Comparison of ENCODE assay signal across 20 mouse cellular contexts in genomic region chr12:85929711-85930110, GRCm38 (mm10).
A peak's percentile ranks its signal among the peaks of the same experiment; 100 is the strongest.
DNase-seq lines count a peak whose midpoint lies in the region; ATAC-seq and TF ChIP-seq lines count a peak whose summit lies in the region.
"Had no signal": no experiment of that assay in that cellular context is flagged by ENCODE, and none has a peak within 500 bp of the region (broad histone marks: within the 10 kb centered on the region; RNA-seq: fewer than 3 reads in every experiment).

No protein-coding gene starts in this region.

- H3K9me3 ChIP-seq in intestine, embryonic 14.5 days (ENCODE audit: control insufficient read depth, low read length), result peaks cover 8% of the 10 kb centered on the region; the same call in 1 of the 2 replicates
- H3K9me3 ChIP-seq in intestine, postnatal 0 days (ENCODE audit: control insufficient read depth), result no peaks in the 10 kb centered on the region
- H3K9me3 ChIP-seq in limb, embryonic 14.5 days (ENCODE audit: control insufficient read depth, low read length), result no peaks in the 10 kb centered on the region; the same call in 1 of the 2 replicates
- no peaks in the 10 kb centered on the region for H3K9me3 ChIP-seq in midbrain, embryonic 13.5 days
- H3K9me3 ChIP-seq: forebrain, embryonic 10.5 days; neural tube, embryonic 13.5 days had no signal

- 43% methylated on average over 4 of the region's 4 CpGs for WGBS in intestine, embryonic 14.5 days
- WGBS in intestine, postnatal 0 days, result 56% methylated on average over 4 of the region's 4 CpGs
- 44% methylated on average over 4 of the region's 4 CpGs for WGBS in limb, embryonic 14.5 days
- WGBS in midbrain, embryonic 13.5 days, result 78% methylated on average over 4 of the region's 4 CpGs

- no peak overlapping the region for H3K4me2 ChIP-seq in intestine, embryonic 14.5 days (ENCODE audit: low read length)
- no peak overlapping the region for H3K4me2 ChIP-seq in intestine, postnatal 0 days (replicated peaks; ENCODE audit: low read depth)
- no peak overlapping the region for H3K4me2 ChIP-seq in limb, embryonic 14.5 days (replicated peaks; ENCODE audit: low read depth, low read length, severe bottlenecking)
- H3K4me2 ChIP-seq in midbrain, embryonic 13.5 days (replicated peaks), result no peak overlapping the region
- H3K4me2 ChIP-seq: neural tube, embryonic 13.5 days had no signal

- no peak overlapping the region for H3K9ac ChIP-seq in intestine, embryonic 14.5 days (ENCODE audit: low read length)
- H3K9ac ChIP-seq in intestine, postnatal 0 days (ENCODE audit: low read depth, low read length), result no peak overlapping the region
- H3K9ac ChIP-seq in limb, embryonic 14.5 days (ENCODE audit: low read depth, low read length, severe bottlenecking), result no peak overlapping the region
- H3K9ac ChIP-seq in midbrain, embryonic 13.5 days (replicated peaks), result no peak overlapping the region
- H3K9ac ChIP-seq: neural tube, embryonic 13.5 days had no signal

- H3K27me3 ChIP-seq in intestine, embryonic 14.5 days (replicated peaks; ENCODE audit: control insufficient read depth, insufficient read depth, low read length), result no peaks in the 10 kb centered on the region
- H3K27me3 ChIP-seq in intestine, postnatal 0 days (replicated peaks; ENCODE audit: control insufficient read depth, insufficient read depth, low read length), result no peaks in the 10 kb centered on the region
- no peaks in the 10 kb centered on the region for H3K27me3 ChIP-seq in limb, embryonic 14.5 days (ENCODE audit: control insufficient read depth, insufficient read depth, low read length)
- H3K27me3 ChIP-seq in midbrain, embryonic 13.5 days, result no peaks in the 10 kb centered on the region
- H3K27me3 ChIP-seq: neural tube, embryonic 13.5 days had no signal

- 0 out of 2 replicates have a peak, but pooled peaks cover 8% of the 10 kb centered on the region for H3K4me1 ChIP-seq in intestine, embryonic 14.5 days (replicated peaks; ENCODE audit: control insufficient read depth, insufficient read depth, low read length)
- peaks cover 3% of the 10 kb centered on the region; the same call in 1 of the 2 replicates for H3K4me1 ChIP-seq in intestine, postnatal 0 days (replicated peaks; ENCODE audit: control insufficient read depth, insufficient read depth, low read length)
- H3K4me1 ChIP-seq in limb, embryonic 14.5 days (ENCODE audit: control insufficient read depth, insufficient read depth, low read length), result peaks cover 13% of the 10 kb centered on the region; the same call in 1 of the 2 replicates
- H3K4me1 ChIP-seq in midbrain, embryonic 13.5 days (replicated peaks), result no peaks in the 10 kb centered on the region
- H3K4me1 ChIP-seq: forebrain, embryonic 10.5 days; neural tube, embryonic 13.5 days had no signal

- peak; percentile 9; the same call in 1 of the 2 replicates for ATAC-seq in frontal cortex, adult (ENCODE audit: low TSS enrichment)
- no peak for ATAC-seq in intestine, embryonic 14.5 days (replicated peaks; ENCODE audit: low FRiP score, low TSS enrichment, low read depth)
- no peak for ATAC-seq in intestine, postnatal 0 days
- no peak for ATAC-seq in limb, embryonic 14.5 days (ENCODE audit: low FRiP score, low read depth)
- no peak for ATAC-seq in midbrain, embryonic 13.5 days

- H3K36me3 ChIP-seq in intestine, embryonic 14.5 days (ENCODE audit: control insufficient read depth, insufficient read depth, low read length), result peaks cover 38% of the 10 kb centered on the region
- peaks cover 28% of the 10 kb centered on the region for H3K36me3 ChIP-seq in intestine, postnatal 0 days (ENCODE audit: control insufficient read depth, insufficient read depth)
- H3K36me3 ChIP-seq in limb, embryonic 14.5 days (ENCODE audit: control insufficient read depth, insufficient read depth, low read length), result peaks cover 28% of the 10 kb centered on the region
- peaks cover 25% of the 10 kb centered on the region for H3K36me3 ChIP-seq in midbrain, embryonic 13.5 days

- H3K27ac ChIP-seq in intestine, embryonic 14.5 days (ENCODE audit: low read depth), result peak overlapping the region; percentile 19
- H3K27ac ChIP-seq in intestine, postnatal 0 days (ENCODE audit: low read depth, low read length), result no peak overlapping the region
- H3K27ac ChIP-seq in limb, embryonic 14.5 days (replicated peaks; ENCODE audit: low read depth, low read length), result peak overlapping the region; percentile 63
- no peak overlapping the region for H3K27ac ChIP-seq in midbrain, embryonic 13.5 days
- H3K27ac ChIP-seq: forebrain, embryonic 10.5 days; neural tube, embryonic 13.5 days had no signal

- H3K4me3 ChIP-seq in intestine, embryonic 14.5 days (ENCODE audit: low read depth, low read length), result no peak overlapping the region
- no peak overlapping the region for H3K4me3 ChIP-seq in intestine, postnatal 0 days (ENCODE audit: low read depth, low read length)
- H3K4me3 ChIP-seq in limb, embryonic 14.5 days (replicated peaks; ENCODE audit: low read length), result no peak overlapping the region
- no peak overlapping the region for H3K4me3 ChIP-seq in midbrain, embryonic 13.5 days (replicated peaks)
- H3K4me3 ChIP-seq: forebrain, embryonic 10.5 days; neural tube, embryonic 13.5 days had no signal

- no peak for TF ChIP-seq POLR2A in limb, embryonic 14.5 days (IDR thresholded peaks at IDR 0.05; ENCODE audit: borderline replicate concordance, extremely low read depth, insufficient read depth, insufficient read length)

- DNase-seq in frontal cortex, adult 2 months (ENCODE audit: extremely low spot score in 1 of 2, low spot score in 1 of 2), result no peak
- no peak for DNase-seq in intestine, embryonic 14.5 days (ENCODE audit: low spot score)
- peak; percentile 7 for DNase-seq in adipocyte (ENCODE audit: low spot score)
- no peak for DNase-seq in limb, embryonic 14.5 days (ENCODE audit: low spot score)
- no peak for DNase-seq in embryo, embryonic 11 days
- DNase-seq: adrenal gland, postnatal 36 days; cerebellum, adult 18-20 months; cerebellum, postnatal 25 days; gastrocnemius, postnatal 14 days; kidney, postnatal 36 days; layer of hippocampus, adult 9-11 months; liver; lung, postnatal 14 days; midbrain, embryonic 14.5 days; thymus, adult 18-20 months had no signal

- no peak for TF ChIP-seq CTCF in intestine, postnatal 0 days (IDR thresholded peaks at IDR 0.05; ENCODE audit: low read depth)

Comparison
In these comparisons a context has a peak if more than half of its experiments do, and no peak if none do; other contexts are left out.
1. H3K27ac ChIP-seq: peak in intestine, embryonic 14.5 days (single experiment) and limb, embryonic 14.5 days (single experiment); none in intestine, postnatal 0 days (single experiment) and midbrain, embryonic 13.5 days (single experiment).